Mouse (Mus musculus): ENCODE measurements around the gene Aqp2. TPM values are rescaled to one million over a fixed set of nuclear protein-coding genes. Genes with fewer than 3 reads are reported as not detected.
A peak's percentile ranks its signal among the peaks of the same experiment; 100 is the strongest.

Aqp2 gene
- total RNA-seq, 4 experiments from 2014 or later: 0.39 TPM; not detected in 3

DNA sequence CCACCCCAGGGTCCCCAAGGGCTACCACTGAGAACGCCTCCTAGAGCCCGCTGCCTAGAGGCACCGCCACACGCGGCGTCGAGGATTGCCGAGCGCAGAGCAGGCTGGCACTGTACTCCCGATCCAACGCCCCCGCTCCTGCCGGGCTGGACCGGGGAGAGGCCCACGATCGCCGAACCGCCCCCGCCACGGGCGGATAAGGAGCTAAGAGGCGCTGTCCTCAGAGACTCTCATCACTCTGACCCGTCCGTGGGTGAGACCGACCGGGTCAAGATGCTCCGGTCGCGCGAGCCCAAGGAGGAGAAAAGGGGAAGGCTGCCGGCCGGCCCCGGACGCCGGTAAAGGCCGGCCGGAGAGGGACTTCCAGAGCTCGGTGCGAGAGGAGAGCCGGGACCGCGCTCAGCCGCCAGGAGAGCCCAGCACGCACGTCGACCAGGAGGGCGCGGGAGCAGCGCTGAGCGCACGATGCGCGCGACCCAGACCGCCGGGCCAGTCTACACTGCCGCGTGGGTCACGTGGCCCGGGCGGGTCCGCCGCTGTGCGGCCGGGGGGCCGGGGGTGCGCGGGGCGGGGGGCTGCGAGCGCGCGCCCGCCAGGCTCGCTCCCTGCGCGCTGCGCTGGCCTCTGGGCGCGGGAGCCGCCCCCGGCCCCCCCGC lies 11.7 kb downstream of the Aqp2 start, which contains the start of gene Aqp5:
Gene Aqp5 (plus strand): TSS at position 354 of the 656 bp plus-strand sequence.
- no peak for DNase-seq (ENCODE audit: low spot score in 2 of 2)

GRCm38 (mm10) chr15:99592177-99592576 lies 13.3 kb downstream of the Aqp2 start:
- DNase-seq (ENCODE audit: low spot score in 2 of 2): no peak

GRCm38 (mm10) chr15:99592877-99593276 lies 14.0 kb downstream of the Aqp2 start:
- no peak for DNase-seq (ENCODE audit: low spot score in 2 of 2)

DNA sequence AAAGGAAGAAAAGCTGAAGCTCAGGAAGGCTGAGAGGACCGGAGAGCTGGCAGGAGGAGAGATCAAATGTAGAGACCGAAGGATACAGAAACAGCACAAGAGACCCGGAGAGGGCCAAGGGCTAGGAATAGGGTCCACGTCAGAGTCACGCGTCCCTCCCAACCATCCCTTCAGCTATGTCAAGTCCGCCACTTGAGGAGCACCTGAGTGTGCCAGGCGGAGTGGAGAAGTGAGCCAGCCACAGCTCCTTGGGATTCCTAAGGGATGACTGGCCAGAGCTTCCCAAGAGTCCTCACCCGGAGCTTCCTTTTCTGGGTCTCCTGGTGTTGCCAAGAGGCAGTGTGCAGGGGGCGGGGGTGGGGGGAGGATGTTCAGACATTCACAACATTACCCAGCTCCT lies 16.1 kb downstream of the Aqp2 start:
- DNase-seq (ENCODE audit: low spot score in 2 of 2): no peak

- peak; percentile 80 to 83 for DNase-seq (ENCODE audit: low spot score in 2 of 2)
Observed at GRCm38 (mm10) chr15:99596056-99596687, 17.3 kb downstream of the Aqp2 start.

DNA sequence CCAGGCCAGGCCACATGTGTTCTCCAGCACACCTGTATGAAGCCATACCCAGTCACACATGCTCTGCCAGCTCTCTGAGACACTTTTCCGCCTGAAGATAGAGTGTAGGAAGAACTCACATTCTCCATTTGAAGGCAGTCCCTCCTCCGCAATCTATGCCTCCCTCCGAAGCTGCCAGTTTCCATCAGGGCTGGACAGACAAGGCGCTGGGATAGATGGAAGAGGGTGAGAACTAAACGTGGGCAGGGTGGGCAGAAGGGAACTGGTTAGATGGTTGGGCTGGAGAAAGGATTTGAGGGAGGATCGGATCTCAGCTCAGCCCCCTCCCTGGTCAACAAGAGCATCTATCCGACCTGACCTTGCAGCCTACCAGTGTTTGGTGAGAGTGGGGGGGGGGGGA lies 18.0 kb downstream of the Aqp2 start:
- no peak for DNase-seq (ENCODE audit: low spot score in 2 of 2)

DNA sequence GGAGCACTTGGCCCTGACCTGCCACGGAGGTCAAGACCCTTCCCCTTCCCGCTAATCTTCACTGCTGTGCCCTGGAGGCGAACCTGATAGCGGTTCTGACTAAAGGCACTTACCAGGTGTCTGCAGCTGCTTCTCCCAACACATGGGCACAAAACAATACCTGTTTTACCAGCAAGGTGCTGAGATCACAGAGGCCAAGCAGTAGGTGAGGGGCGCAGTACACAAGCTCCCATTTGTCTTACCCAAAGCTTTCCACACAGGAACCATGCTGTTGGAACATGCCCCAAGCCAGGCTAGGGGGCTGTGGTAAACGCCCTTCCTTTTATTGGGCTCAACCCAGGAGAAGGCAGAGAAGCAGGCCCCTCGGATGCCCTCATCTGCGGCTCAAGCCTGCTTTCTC lies 18.7 kb downstream of the Aqp2 start:
- DNase-seq (ENCODE audit: low spot score in 2 of 2): no peak

DNA sequence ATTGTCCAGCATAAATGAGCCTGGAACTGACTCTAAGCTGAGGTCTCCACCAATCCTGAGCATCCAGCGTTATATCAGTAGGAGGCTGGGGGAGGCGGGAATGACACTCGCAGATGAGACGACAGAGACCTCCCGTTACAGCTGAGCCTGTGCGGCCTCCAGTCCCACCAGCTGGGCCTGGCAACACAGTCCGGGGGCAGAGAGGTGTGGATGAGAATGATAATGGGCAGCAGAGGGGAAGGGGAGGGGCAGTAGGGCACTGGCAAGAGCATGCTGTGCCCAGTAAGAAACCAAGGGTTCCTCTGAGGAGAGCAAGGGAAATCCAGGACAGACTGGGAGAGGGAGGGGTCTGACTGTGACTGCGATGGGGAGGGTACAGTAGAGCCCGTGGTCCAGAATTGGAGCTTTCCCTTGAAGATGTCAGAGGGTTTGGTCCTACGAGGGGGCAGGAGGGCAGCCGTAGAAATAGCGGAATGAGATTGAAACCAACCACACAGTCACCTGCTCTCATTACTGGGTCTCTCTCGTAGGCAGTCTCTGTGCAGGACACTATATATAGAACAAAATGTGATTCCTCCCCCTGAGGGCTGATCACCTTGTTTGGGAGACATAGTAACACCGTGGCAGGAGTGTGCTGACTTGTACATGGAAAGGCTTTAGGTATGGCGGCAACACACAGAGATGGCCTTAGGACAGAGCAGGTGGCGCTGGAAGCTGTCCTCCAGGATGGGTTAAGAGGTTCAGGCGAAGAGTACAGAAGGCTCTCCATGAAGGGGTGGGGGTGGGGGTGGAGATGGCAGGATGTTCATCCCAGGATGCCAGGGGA lies 20.6 kb downstream of the Aqp2 start:
- DNase-seq (ENCODE audit: low spot score in 2 of 2): no peak

GRCm38 (mm10) chr15:99600986-99601822 lies 22.3 kb downstream of the Aqp2 start, which contains the start of gene Aqp6:
TSS of gene Aqp6 (plus strand) at chr15:99601400.
- no peak for DNase-seq (ENCODE audit: low spot score in 2 of 2)

DNA sequence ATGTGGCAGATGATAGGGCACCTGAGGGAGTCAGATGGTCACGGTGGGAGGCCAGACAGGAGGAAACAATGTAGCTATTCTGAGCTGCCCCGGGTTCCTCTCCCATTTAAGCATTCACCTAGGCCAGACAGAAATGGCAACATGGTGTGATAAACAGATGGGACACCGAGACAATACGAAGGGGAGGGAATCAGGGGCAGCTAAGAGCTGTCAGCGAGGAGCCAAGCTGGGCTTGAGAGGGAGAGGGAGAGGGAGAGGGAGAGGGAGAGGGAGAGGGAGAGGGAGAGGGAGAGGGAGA lies 22.9 kb downstream of the Aqp2 start:
- DNase-seq (ENCODE audit: low spot score in 2 of 2): no peak

- DNase-seq (ENCODE audit: low spot score in 2 of 2): no peak
Observed at GRCm38 (mm10) chr15:99602206-99602820, 23.5 kb downstream of the Aqp2 start.

DNA sequence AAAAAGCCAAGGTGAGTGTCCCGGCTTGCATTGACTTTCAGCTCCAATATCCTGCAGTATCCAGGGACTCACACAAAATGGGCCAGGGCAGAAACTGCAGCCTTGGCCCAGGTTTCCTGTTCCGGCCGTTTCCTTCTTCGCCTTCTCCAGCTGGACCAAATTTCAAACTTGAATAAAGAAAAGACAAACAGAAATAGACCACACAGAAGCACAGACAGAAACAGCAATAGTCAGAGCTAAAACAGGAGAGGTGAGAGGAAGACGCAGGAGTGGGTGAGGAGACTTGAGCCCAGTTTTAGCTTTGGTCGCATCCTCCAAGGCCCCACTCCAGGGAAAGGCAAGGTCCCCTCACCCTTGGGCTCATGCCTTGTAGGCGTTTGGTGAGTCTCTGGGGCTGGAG lies 24.4 kb downstream of the Aqp2 start:
- DNase-seq (ENCODE audit: low spot score in 2 of 2): no peak

GRCm38 (mm10) chr15:99605595-99605994 lies 26.7 kb downstream of the Aqp2 start:
- DNase-seq (ENCODE audit: low spot score in 2 of 2): no peak

DNA sequence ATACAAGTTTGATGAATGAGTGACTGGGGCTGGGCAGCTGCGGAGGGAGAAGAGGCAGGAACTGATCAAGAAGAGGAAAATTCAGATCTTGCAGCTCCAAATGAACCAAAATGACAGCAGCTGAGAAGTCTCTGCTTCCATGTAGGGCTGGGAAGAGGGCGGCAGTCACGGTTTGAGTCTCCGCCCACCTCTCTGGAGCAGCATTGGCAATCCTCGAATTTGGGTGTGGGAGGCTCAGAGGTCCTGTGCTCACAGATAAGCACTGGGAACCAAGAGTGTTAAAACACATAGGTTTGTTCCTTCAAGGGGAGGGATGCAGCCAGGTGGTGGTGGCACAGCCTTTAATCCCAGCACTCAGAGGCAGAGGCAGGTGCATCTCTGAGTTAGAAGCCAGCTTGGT lies 27.7 kb downstream of the Aqp2 start:
- DNase-seq (ENCODE audit: low spot score in 2 of 2): peak in 1 of 2 experiments; percentile 71

DNA sequence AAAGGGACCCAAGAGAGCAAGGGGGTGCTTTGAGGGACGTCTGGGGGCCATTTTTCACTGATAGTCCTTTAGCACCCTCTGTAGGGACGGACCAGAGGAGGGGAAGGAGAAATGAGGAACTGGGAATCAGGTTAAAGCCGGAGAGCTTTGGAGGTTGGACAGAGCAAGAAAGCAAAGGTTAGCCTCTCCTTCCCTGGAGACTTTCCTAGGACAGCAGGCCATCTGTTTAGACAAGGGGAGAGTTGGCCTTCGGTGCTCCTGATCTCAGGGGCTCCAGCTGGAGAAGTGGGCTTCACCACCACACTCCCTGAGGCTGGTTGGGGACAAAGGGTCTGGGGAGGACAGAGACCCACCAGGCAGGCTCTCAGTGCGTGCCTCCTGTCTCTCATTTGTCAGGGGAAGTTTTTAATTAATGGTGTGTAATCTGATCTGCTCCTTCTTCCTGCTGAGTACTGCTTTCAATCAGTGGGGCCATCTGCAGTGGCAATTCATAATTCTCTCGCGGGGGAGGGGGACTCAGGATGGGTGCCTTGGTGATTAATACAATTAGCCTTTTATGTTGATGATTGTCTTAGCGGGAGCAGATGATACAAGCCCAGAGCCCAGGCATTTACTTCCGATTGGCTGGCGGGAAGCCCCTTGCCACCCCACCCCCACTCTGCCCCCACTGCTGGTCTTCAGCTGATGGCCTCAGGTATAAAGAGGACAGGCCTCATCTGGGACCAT lies 28.7 kb downstream of the Aqp2 start:
- DNase-seq (ENCODE audit: low spot score in 2 of 2): no peak

- DNase-seq (ENCODE audit: low spot score in 2 of 2): no peak
Observed at GRCm38 (mm10) chr15:99608382-99609125, 29.7 kb downstream of the Aqp2 start.

DNA sequence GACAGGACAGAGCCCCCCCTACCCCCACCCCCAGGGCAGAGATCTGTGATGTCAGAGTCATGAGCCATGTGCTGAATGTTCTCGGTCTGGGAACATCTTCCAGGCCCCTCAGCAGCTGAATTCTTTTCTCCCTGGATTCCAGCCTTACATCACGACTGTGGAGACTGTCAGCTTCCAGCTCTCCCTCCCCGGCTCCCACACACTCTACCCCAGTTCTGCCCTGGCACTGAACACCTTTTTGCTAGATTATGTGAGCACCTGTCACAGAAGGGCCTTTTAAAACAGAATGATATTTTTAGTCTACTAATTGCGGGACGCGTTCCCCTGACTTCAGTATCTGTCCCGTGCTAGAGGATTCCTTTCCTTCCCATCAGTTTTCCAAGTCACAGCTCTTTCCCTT lies 32.7 kb downstream of the Aqp2 start:
- DNase-seq (ENCODE audit: low spot score in 2 of 2): no peak

- DNase-seq (ENCODE audit: low spot score in 2 of 2): no peak
Observed at GRCm38 (mm10) chr15:99614273-99614672, 35.4 kb downstream of the Aqp2 start.

DNA sequence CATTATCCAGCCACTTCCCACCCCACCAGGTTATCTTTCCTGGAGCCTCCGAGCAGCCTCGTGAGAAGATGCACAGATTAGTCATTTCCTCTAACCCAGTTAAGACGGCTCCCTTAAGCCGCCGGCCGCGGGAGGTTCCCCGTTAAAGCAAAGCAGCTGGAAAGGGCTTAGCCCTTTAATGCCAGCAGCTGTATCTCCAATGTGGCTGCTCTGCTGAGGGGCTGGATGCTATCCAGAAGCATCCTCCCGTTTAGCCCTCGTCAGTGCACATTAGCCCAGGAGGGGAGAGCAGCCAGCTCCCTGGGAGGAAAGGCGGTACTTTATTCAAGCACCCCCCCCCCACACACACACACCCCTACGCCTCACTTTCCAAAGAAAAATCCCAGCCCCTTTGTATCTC lies 35.9 kb downstream of the Aqp2 start:
- no peak for DNase-seq (ENCODE audit: low spot score in 2 of 2)

DNA sequence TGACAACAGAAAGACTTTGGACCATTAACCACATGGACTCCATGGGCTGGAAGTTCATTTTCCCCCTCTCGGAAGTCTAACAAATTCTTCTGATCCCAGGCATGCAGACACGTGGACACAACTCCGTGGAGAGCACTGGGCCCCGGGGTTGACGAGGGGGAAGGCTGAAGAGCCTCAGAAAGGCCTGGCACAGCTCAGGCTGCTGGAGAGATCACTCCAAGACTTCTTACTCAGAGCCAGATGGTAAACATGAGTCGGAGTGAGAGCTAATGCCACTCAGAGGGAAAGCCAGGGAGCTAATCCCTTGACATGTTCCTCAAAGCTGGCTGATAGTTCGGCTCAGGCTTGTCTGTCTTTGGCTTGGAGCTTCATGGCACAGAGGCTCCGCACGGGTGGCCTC lies 36.4 kb downstream of the Aqp2 start:
- DNase-seq (ENCODE audit: low spot score in 2 of 2): no peak
